In genomic region chr13:94172533-94173310, GRCm38 (mm10) we compare ENCODE assay signal across 9 mouse cellular contexts.
DNase-seq lines count a peak whose midpoint lies in the region; ATAC-seq and TF ChIP-seq lines count a peak whose summit lies in the region.
"Had no signal": no experiment of that assay in that cellular context is flagged by ENCODE, and none has a peak within 500 bp of the region (broad histone marks: within the 10 kb centered on the region; RNA-seq: fewer than 3 reads in every experiment).

No protein-coding gene starts in this region.

- H3K36me3 ChIP-seq in lung, embryonic 15.5 days, result no peaks in the 10 kb centered on the region
- H3K36me3 ChIP-seq in hindbrain, embryonic 16.5 days (ENCODE audit: control insufficient read depth, insufficient read depth, low read length), result no peaks in the 10 kb centered on the region
- H3K36me3 ChIP-seq: G1E had no signal

- H3K4me2 ChIP-seq in lung, embryonic 15.5 days, result peak overlapping the region; percentile 85; the same call in 1 of the 2 replicates
- H3K4me2 ChIP-seq in hindbrain, embryonic 16.5 days (ENCODE audit: low read length), result no peak overlapping the region

- no peaks in the 10 kb centered on the region for H3K9me3 ChIP-seq in lung, embryonic 15.5 days
- no peaks in the 10 kb centered on the region for H3K9me3 ChIP-seq in hindbrain, embryonic 16.5 days (ENCODE audit: control insufficient read depth, low read length)
- H3K9me3 ChIP-seq: G1E had no signal

- DNase-seq in gastrocnemius, adult 2 months, result no peak
- no peak for DNase-seq in gastrocnemius, adult 18-20 months (ENCODE audit: low spot score)
- DNase-seq in lung, adult 18-20 months, result no peak
- peak; percentile 41 for DNase-seq in mesoderm, embryonic 11.5 days (ENCODE audit: low read depth, low spot score)
- DNase-seq: gastrocnemius, postnatal 36 days had no signal

- ATAC-seq in lung, embryonic 15.5 days (ENCODE audit: borderline replicate concordance, extremely low read depth, low FRiP score, low TSS enrichment), result no peak
- peak; percentile 35; the same call in 1 of the 2 replicates for ATAC-seq in hindbrain, embryonic 16.5 days
- no peak for ATAC-seq in megakaryocyte-erythroid progenitor cell, adult 5-6 weeks (replicated peaks; ENCODE audit: low FRiP score, low TSS enrichment, poor library complexity, severe bottlenecking)

- TF ChIP-seq CTCF in gastrocnemius, adult 2 months (IDR thresholded peaks at IDR 0.05), result no peak

- H3K27me3 ChIP-seq in lung, embryonic 15.5 days, result no peaks in the 10 kb centered on the region
- H3K27me3 ChIP-seq in hindbrain, embryonic 16.5 days (replicated peaks; ENCODE audit: control insufficient read depth, insufficient read depth, low read length), result peaks cover 3% of the 10 kb centered on the region; the same call in 1 of the 2 replicates

- peak overlapping the region; percentile 71 for H3K27ac ChIP-seq in gastrocnemius, adult 2 months
- no peak overlapping the region for H3K27ac ChIP-seq in lung, embryonic 15.5 days
- no peak overlapping the region for H3K27ac ChIP-seq in hindbrain, embryonic 16.5 days (ENCODE audit: low read depth, low read length)

- no peak overlapping the region for H3K9ac ChIP-seq in lung, embryonic 15.5 days
- no peak overlapping the region for H3K9ac ChIP-seq in hindbrain, embryonic 16.5 days (ENCODE audit: low read depth, low read length)

- 77% methylated on average over 15 of the region's 15 CpGs for WGBS in lung, embryonic 15.5 days
- 76% methylated on average over 15 of the region's 15 CpGs for whole genome bisulfite sequencing in hindbrain, embryonic 16.5 days

- H3K4me1 ChIP-seq in lung, embryonic 15.5 days, result peaks cover 28% of the 10 kb centered on the region
- H3K4me1 ChIP-seq in hindbrain, embryonic 16.5 days (ENCODE audit: control insufficient read depth, insufficient read depth, low read depth, low read length), result peaks cover 19% of the 10 kb centered on the region

- intact Hi-C loops in gastrocnemius, adult 2 months (cut with DNase I), result no loop called here

- H3K4me3 ChIP-seq in gastrocnemius, adult 2 months, result no peak overlapping the region; the same call in 1 of the 2 replicates
- H3K4me3 ChIP-seq in lung, embryonic 15.5 days, result no peak overlapping the region
- no peak overlapping the region for H3K4me3 ChIP-seq in hindbrain, embryonic 16.5 days (ENCODE audit: low read length)
